Mouse (Mus musculus) megakaryocyte, embryonic 14.5 days (primary cell): ENCODE data around the gene Wap. TPM values are rescaled to one million over a fixed set of nuclear protein-coding genes. Genes with fewer than 3 reads are reported as not detected.

ENCODE experiments used
- H3K27me3 ChIP-seq: replicated peaks from 2 replicates; pipeline ENCODE3; 2012; ENCODE audit warnings: inconsistent platforms
- H3K36me3 ChIP-seq: replicated peaks from 2 replicates; pipeline ENCODE3; 2012; ENCODE audit warnings: low read length, inconsistent platforms, mixed read lengths
- H3K4me1 ChIP-seq: 2 replicates; pipeline ENCODE4 v1.6.1; 2012; ENCODE audit warnings: inconsistent platforms
- H3K4me3 ChIP-seq: replicated peaks from 2 replicates; pipeline ENCODE3; 2012; ENCODE audit warnings: moderate library complexity, mild to moderate bottlenecking, inconsistent platforms
- H3K9me3 ChIP-seq: 2 replicates; pipeline ENCODE4 v1.6.1; 2012; ENCODE audit warnings: inconsistent platforms
- FLI1 ChIP-seq: IDR thresholded peaks from 2 replicates; pipeline ENCODE4 v1.6.1; 2012; ENCODE audit warnings: low read length, inconsistent platforms, mixed read lengths
- GATA1 ChIP-seq: IDR thresholded peaks from 3 replicates; pipeline ENCODE4 v1.6.1; 2012; ENCODE audit warnings: mixed read lengths, low read length, inconsistent platforms, borderline replicate concordance
- polyA plus RNA-seq: library from polyadenylated mRNA; stranded (reverse); fragments of >175 nt; gene quantifications from 2 replicates; pipeline ENCODE4 v1.2.3, GENCODE M21; 2012; ENCODE audit warnings: low replicate concordance; ENCODE audit not compliant: insufficient read depth

Gene Wap
- polyA plus RNA-seq: not detected in 2 replicates

DNA sequence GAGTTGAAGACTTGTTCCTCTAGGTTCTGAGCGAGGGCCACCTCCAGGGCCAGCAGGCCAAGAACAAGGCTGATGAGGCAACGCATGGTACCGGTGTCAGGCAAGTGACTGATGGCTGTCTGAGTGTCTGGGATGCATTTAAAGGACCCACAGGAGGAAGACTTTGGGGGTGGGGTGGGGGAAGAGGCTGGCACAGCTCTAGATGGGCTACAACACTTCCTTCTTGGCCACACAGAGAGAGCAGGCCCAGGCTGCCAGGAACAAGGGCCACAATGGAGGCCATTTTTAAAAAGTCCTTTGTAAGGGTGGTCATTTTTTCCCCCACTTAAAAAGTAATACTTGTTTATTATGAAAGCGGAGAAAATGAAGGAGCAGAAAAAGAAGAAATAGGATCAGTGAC, at the start of gene Wap:
Gene Wap, minus strand, starts transcription at position 101 of the 400 bp plus-strand sequence.
- no peak within 1 kb of the TSS for H3K4me3 ChIP-seq
- H3K9me3 ChIP-seq: no peaks in the 10 kb centered on the region
- H3K27me3 ChIP-seq: peaks cover 16% of the 10 kb centered on the region
- H3K4me1 ChIP-seq: peaks cover 6% of the 10 kb centered on the region
- TF ChIP-seq GATA1: no peak
- TF ChIP-seq FLI1: no peak
- no peaks in the 10 kb centered on the region for H3K36me3 ChIP-seq

DNA sequence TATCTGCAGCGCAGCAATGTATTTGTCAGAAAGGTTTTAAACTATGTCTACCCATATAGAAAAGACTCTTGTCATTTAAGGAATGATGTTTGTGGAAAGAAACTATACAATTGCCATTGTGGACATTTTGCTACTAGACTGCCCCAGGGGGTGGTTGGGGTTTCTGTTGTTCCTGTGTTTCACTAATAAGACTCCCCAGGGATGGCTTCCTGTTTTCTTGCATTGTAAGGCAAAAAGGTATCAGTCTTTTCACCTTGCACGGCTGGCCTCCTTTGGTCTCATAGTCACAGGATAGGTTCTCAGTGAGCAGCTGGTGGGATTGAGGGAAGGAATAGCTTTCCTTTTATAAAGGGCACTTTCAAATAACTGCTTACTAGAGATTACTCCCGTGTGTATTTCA, 46.3 kb upstream of the Wap start:
- no peak for TF ChIP-seq FLI1
- TF ChIP-seq GATA1: no peak
- no peak overlapping the region for H3K4me3 ChIP-seq

DNA sequence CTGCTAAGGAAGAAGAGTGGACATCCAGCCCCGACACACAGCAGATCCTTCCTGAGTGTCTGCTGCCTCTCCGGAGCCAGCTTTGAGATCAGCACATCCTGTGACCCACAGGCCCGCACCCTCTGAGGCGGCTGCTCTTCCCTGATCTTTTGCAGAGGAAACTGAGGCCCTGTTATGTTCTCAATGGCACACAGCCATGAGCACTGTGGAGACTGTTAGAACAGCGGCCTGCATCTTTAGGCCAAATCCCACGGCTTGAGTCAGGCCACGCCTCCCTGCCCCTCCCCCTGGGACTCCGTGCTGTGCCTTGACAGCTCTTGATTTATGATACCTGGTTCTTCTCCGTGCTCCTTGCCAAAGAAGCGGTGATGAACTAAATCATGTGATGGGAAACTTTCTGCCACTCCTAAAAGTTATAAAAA, 42.0 kb upstream of the Wap start:
- H3K27me3 ChIP-seq: peaks cover 28% of the 10 kb centered on the region
- peaks cover 23% of the 10 kb centered on the region for H3K9me3 ChIP-seq
- no peak for TF ChIP-seq FLI1
- TF ChIP-seq GATA1: no peak
- H3K36me3 ChIP-seq: no peaks in the 10 kb centered on the region
- H3K4me3 ChIP-seq: peak overlapping the region; percentile 88
- H3K4me1 ChIP-seq: peaks cover 23% of the 10 kb centered on the region

More for the DNA sequence above, 46.3 kb upstream of the Wap start:
- peaks cover 10% of the 10 kb centered on the region for H3K27me3 ChIP-seq
- peaks cover 26% of the 10 kb centered on the region for H3K9me3 ChIP-seq
- peaks cover 9% of the 10 kb centered on the region for H3K4me1 ChIP-seq
- no peaks in the 10 kb centered on the region for H3K36me3 ChIP-seq

DNA sequence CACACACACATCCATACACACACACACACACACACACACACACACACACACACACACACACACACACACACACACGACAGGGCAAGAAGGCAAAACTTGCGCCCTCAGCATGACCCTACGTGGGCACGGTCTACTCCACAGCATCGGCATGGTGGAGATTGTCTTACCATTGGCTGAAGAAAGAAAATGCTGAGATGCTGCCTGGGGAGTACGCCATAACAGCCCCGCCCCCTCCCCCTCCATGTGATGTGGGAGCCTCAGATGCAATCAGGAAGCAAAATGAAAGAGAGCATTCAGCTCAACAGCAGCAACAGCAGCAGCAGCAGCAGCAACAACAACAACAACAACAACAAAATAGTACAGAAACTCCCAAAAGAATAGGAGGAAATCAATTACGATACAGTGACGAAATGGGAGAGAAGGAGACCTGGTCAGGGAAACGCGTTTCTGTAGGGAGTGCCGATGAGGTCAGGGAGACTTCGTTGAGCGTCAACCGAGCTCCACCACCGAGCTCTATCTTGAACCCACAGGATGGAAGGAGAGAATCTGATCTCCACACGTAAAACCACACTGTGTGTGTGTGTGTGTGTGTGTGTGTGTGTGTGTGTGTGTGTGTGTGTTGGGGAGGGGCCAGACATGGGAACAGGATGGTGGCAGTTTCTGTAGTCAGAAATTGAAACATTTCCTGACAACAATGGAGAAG, 41.4 kb upstream of the Wap start:
- TF ChIP-seq GATA1 (no peak), FLI1 (no peak)
- Histone ChIP-seq H3K4me1 (peaks cover 25% of the 10 kb centered on the region), H3K27me3 (peaks cover 28% of the 10 kb centered on the region), H3K4me3 (peak overlapping the region; percentile 88), H3K36me3 (no peaks in the 10 kb centered on the region), H3K9me3 (peaks cover 23% of the 10 kb centered on the region)

DNA sequence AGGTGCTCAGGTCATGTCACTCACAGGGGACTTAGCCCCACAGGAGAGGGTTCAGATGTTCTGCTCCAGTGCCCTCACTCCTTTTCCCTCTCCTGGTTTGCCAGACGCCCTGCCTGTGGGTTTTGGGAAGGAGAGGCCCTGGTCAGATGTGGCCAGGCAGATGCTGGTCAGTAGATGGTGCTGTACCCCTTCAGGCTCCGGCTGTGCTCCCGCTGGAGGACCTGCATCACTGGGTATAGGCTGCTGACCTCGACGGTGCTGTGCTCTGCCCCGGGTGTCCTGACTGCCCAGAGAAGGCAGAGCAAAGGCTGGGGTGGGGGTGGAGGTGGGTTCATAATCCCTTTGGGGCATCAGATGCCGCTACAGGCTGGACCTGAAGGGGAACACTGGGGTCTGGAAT, 39.1 kb upstream of the Wap start:
- Histone ChIP-seq H3K4me1 (peaks cover 28% of the 10 kb centered on the region), H3K9me3 (peaks cover 11% of the 10 kb centered on the region), H3K4me3 (no peak overlapping the region), H3K27me3 (peaks cover 42% of the 10 kb centered on the region), H3K36me3 (no peaks in the 10 kb centered on the region)
- TF ChIP-seq FLI1 (no peak), GATA1 (no peak)

DNA sequence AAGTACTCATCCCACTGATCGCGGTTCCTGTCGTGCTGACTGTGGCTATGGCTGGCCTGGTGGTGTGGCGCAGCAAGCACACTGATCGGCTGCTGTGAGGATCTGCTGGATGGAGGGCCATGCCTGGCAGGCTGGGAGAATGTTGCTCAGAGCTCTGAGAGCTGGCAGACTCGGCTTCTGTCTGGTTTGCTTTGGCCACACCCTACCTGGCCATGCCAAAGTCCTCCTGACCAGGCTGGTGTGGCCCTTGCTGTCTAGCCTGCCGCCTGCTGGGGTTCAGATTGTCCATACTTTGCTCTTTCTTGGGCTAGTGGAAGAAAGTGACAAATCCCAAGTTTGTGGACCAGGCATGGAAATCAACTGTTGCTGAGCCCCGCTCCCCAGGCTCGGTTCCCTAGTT, 38.2 kb upstream of the Wap start:
- H3K4me3 ChIP-seq: no peak overlapping the region
- no peaks in the 10 kb centered on the region for H3K36me3 ChIP-seq
- peaks cover 48% of the 10 kb centered on the region for H3K27me3 ChIP-seq
- peaks cover 28% of the 10 kb centered on the region for H3K4me1 ChIP-seq
- H3K9me3 ChIP-seq: peaks cover 5% of the 10 kb centered on the region
- TF ChIP-seq GATA1 (no peak), FLI1 (no peak)

DNA sequence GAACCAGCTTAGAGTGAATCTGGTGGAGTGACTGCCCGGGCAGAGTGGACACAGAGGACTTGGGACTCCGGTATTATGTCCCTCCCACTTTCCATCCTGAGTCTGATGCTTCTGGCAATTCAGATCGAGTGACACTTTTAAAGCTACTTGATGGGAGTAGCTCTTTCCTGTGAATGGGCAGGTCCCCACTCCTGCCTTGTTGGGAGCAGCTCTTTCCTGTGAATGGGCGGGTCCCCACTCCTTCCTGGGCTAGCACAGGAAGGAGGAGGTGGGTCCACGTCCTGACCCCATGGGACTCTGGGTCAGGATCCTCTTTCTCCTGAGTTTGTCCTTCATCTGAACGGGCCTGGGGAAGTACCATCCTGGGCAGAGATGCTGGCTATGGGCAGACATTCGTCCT, 37.0 kb upstream of the Wap start:
- H3K27me3 ChIP-seq: peaks cover 50% of the 10 kb centered on the region
- no peaks in the 10 kb centered on the region for H3K9me3 ChIP-seq
- H3K4me1 ChIP-seq: peaks cover 26% of the 10 kb centered on the region
- H3K4me3 ChIP-seq: no peak overlapping the region
- TF ChIP-seq FLI1 (no peak), GATA1 (no peak)
- H3K36me3 ChIP-seq: no peaks in the 10 kb centered on the region

DNA sequence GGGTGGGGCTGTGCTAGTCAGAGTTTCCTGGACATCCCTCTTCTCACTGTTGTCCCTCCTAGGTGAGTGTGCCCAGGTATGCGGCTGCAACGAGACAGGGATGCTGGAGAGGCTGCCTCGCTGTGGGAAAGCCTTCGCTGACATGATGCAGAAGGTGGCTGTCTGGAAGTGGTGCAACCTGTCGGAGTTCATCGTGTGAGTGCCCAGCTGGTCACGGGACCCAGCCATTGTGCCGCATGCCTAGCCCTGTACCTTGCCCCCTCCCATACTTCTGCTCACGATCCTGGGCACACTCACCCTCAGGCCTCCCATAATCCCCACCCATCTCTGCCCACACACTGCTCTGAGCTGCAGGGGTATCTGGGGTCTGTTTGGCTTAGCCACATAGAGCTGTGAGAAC, 36.3 kb upstream of the Wap start:
- peaks cover 50% of the 10 kb centered on the region for H3K27me3 ChIP-seq
- H3K36me3 ChIP-seq: no peaks in the 10 kb centered on the region
- no peaks in the 10 kb centered on the region for H3K9me3 ChIP-seq
- H3K4me1 ChIP-seq: peaks cover 19% of the 10 kb centered on the region
- TF ChIP-seq FLI1 (no peak), GATA1 (no peak)
- no peak overlapping the region for H3K4me3 ChIP-seq

DNA sequence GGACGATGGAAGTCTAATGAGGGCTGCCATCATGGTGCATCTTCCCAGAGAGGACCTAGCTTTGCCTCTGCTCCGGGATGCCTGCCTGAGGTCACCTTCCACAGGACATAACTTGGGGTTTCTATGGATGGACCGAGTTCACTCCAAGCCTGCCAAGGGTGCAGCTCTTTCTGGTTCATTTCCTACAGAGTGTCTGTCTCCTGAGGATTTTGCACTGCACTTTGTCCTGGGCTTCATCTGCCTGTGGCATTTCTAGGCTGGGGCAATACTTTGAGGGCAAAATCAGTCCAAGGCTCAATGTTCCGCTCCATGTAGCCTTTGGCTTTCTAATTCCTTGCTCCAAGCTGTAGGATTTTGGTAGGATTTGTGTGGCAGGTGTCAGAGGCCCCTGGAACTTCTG, 32.4 kb upstream of the Wap start:
- TF ChIP-seq GATA1: no peak
- TF ChIP-seq FLI1: no peak
- Histone ChIP-seq H3K4me1 (peaks cover 16% of the 10 kb centered on the region; the same call in 1 of the 2 replicates), H3K4me3 (no peak overlapping the region), H3K9me3 (peaks cover 3% of the 10 kb centered on the region), H3K36me3 (no peaks in the 10 kb centered on the region), H3K27me3 (peaks cover 26% of the 10 kb centered on the region)

DNA sequence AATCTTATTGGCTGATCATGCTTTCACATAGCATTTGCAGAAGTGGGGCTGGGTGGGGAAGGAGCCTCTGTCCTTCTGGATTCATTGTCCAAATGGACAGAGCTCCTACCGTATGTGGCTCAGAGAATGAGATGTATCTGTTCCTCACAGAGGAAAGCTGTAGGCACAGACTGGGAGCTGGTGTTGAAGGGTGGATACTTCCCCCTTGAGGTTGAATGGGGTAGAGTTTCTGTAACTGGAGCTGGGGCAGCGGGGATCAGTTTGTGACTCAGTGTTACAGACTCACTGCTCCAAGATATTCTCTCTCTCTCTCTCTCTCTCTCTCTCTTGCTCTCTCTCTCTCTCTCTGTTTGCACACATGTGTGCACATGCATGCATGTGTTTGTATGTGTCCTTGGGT, 31.6 kb upstream of the Wap start:
- no peak overlapping the region for H3K4me3 ChIP-seq
- peaks cover 9% of the 10 kb centered on the region for H3K9me3 ChIP-seq
- H3K4me1 ChIP-seq: peaks cover 11% of the 10 kb centered on the region; the same call in 1 of the 2 replicates
- H3K36me3 ChIP-seq: no peaks in the 10 kb centered on the region
- TF ChIP-seq GATA1: no peak
- TF ChIP-seq FLI1: no peak
- H3K27me3 ChIP-seq: peaks cover 24% of the 10 kb centered on the region
